Mouse (Mus musculus) heart, adult 9 months (tissue): ENCODE data around the gene Gm11020.
"Not testable (repeated sequence)": the region's sequence is repeated elsewhere in the genome, so short reads cannot be mapped to it uniquely, and the experiment has no call there.

Experiments used
- DNase-seq, 2 experiments: peaks; one replicate each; pipeline ENCODE4 v3.0.0; 2022; ENCODE audit warnings: low spot score in 2 of 2

The Gm11020 gene

DNA sequence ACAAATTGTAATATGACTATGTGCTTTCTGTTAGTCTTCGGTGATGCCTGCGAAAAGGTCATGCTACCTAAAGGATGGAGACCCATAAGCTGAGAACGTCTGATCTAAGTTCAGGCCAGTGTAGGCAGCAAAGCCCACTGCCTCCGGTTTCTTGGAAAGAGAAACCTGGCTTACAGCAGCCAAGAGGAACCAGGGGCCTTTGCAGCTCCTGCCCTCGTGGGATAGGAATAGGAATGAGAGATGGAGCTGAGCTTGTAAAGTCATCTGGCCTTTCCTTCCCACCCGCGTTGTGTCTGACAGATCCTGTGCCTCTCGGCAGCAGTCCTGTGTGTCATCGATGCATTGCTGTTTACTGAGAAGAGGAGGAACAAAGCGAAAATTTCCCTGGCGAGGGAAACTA, at the start of gene Gm11020:
Gm11020 (plus strand) TSS at position 301 of the 400 bp plus-strand sequence.
- DNase-seq = not testable (repeated sequence)

DNA sequence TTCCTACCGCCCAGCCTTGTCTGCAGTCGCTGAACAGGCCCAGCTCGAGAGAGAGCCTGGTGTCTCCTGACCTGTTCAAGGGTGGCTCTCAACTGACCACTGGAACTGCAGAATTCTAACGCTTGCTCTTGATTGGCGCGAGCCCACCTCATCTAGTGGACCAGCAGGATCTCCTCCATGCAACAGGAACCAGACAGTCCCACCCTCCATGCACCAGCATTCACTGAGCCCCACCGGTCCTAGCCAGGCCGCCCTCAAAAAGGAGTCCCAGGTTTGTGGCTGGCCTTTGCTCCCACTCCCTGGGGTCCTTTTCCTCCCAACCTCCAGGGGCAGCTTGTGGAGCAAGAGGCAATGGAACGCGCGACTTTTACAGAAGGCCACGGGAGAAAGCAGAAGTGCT, 28.3 kb upstream of the Gm11020 start, which contains the start of gene Cmtm2a:
Cmtm2a (minus strand) TSS at position 101 of the 400 bp plus-strand sequence.
- DNase-seq = not testable (repeated sequence)

DNA sequence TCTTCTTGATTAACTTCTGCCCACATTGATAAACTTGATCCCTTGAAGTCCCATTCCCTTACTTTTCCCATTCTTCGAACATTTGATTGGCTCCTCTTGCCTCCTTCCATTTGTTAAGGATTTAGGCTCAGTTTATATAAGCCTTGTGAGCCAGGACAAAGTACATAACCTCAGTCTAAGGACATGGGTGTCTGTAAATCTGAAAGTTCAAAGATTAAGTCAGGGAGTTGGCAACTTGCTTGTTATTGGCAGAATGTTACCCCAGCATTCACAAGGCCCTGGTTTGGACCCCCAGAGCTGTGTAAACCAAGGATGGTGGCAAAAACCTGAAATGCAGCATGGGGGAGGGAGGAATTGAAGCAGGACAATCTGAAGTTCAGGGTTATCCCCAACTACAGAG, 27.0 kb upstream of the Gm11020 start:
- no peak for DNase-seq

DNA sequence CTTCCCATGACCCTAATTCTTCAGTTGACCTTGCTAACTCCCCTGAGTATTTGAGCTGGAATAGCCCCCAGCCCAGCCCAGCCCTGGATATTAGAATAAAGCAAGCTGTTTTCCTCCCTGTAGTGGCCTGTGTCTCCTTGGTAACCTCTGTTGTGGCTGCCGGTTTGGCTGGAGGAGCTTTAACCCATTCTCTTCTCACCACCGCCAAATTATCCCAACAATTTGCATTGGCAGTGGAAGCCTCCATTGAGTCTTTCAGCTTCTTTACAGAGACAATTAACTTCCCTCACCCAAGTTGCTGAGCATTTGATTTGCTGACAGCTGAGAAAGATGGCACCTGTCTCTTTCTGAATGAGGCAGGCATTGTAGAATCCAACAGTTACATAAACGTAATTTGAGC, 19.8 kb upstream of the Gm11020 start:
- DNase-seq = peak; percentile 10 to 27

DNA sequence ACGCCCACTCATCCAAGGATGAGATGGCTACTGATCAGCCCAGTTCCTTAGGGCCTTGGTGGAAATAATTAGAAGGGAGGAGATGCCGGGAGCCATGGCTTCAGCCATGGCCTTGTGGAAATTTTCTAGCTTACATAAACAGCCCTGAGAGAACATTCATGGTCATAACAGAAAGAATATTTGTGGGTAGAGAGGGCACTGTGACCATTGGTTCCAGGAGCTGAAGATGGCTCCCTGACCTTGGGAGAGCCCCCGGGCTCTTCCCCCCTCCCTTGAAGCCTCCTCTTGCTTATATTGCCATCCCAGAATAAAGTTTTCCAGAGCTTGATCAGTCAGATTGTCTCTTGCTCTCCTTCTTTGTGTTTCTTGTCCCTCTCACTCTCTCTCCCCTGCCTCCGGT, 18.8 kb upstream of the Gm11020 start:
- not testable (repeated sequence) for DNase-seq

DNA sequence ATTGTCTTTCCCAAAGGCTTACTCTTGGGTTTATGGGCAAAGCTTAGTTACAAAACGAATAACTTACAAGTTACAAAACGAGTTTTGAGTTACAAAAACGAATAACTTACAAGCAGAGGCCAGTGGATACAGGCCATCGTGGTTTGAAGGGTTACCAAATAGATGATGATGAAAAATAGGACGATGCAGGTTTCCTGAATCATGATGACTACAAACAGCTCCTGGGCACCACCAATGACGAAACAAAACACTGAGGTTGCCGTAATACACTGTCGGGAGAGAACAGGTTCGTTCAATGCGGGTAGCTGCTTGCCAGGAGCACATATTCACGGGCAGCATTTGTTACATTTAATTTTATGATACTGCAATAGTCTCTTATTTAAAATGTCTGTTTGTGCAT, 16.4 kb upstream of the Gm11020 start:
- no peak for DNase-seq

DNA sequence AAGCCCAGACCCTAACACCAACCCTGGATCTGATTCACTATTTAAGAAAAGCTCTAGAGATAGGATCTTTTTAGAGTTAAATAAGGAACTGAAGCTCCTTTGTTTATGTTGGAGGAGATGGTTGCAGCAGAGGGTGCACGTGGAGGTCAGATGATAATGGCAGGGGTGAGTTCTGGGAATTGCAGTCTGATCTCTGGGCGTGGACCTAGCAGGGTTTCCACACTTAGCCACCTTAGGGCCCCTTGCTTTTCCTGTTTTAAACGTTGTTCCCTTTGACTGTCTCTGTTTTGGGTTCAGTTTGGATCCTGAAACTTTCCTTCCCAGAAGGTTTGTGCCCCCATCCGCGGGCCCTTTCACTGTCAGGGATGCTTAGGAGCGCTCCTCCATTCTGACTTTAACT, 13.0 kb upstream of the Gm11020 start:
- not testable (repeated sequence) for DNase-seq

DNA sequence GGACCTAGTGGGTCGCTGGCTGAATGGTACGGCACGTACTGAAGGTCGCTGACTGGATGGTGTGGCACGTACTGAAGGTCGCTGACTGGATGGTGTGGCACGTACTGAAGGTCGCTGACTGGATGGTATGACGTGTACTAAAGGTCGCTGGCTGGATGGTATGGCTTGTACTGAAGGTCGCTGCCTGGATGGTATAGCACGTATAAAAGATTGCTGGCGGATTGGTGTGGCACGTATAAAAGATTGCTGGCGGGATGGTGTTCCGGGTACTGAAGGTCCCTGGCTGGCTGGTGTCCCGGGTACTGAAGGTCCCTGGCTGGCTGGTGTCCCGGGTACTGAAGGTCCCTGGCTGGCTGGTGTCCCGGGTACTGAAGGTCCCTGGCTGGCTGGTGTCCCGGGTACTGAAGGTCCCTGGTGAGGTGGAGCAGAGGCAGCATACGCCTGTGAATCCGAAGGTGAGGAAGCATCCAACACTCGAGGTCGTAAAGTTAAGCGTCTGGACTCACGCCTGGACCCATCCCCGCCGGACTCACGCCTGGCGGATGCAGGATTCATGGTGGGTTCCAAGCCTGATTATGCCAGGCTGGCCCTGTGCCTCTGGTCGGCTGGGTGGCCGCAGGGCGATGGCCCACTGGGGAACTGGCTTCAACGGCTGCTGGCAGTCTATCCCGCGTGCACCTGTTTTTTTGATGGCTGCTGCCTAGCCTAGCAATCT, 11.8 kb upstream of the Gm11020 start, which contains the start of the genes Gm45711 and Cmtm1:
Gm45711 (minus strand) TSS at position 641 of the 715 bp plus-strand sequence.
Cmtm1 (minus strand) TSS at position 705 of the 715 bp plus-strand sequence.
- DNase-seq = peak; percentile 42 to 53

DNA sequence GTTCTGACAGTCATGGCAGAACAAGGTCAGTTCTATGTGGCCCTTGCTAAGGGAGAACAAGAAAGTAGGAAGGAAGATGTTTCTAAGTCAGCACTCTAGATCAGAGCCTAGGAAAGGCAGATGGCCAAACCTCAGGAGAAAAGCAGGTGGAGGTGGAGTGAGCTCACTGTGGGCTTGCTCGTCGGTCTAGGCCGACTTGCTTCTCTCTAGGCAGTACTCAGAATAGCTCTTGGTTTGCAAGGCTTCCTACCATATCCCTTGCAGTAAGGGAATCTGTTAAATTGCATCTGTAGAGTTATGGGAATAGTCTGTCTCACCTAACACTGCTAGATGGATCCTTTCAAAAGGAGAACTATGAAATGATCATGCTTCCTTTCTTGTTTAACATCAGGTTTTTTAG, 9.3 kb upstream of the Gm11020 start:
- DNase-seq = not testable (repeated sequence)

DNA sequence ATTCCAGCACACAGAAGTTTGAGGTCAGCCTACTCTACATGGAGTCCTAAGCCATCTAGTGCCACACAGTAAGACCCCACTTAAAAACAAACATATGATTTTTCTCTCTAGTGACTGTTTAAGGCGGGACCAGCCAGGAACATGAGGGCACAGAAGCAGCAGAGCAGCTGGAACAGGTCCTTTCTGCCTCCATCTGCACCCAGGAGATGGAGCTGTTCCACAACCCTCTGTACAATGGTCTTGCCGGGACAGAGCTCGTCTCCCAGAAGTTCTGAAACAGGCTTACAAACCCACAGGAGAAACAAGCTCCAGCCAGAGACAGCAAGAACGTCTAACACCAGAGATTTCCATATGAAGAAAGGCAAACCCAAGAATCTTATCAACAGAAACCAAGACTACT, 8.1 kb upstream of the Gm11020 start:
- peak in 1 of 2 experiments; percentile 18 for DNase-seq

DNA sequence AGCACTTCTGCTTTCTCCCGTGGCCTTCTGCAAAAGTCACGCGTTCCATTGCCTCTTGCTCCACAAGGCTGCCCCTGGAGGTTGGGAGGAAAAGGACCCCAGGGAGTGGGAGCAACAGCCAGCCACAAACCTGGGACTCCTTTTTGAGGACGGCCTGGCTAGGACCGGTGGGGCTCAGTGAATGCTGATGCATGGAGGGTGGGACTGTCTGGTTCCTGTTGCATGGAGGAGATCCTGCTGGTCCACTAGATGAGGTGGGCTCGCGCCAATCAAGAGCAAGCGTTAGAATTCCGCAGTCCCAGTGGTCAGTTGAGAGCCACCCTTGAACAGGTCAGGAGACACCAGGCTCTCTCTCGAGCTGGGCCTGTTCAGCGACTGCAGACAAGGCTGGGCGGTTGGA, 563 bp downstream of the Gm11020 start, which contains the start of gene Cmtm2b:
Cmtm2b (plus strand) TSS at position 301 of the 400 bp plus-strand sequence.
- not testable (repeated sequence) for DNase-seq

DNA sequence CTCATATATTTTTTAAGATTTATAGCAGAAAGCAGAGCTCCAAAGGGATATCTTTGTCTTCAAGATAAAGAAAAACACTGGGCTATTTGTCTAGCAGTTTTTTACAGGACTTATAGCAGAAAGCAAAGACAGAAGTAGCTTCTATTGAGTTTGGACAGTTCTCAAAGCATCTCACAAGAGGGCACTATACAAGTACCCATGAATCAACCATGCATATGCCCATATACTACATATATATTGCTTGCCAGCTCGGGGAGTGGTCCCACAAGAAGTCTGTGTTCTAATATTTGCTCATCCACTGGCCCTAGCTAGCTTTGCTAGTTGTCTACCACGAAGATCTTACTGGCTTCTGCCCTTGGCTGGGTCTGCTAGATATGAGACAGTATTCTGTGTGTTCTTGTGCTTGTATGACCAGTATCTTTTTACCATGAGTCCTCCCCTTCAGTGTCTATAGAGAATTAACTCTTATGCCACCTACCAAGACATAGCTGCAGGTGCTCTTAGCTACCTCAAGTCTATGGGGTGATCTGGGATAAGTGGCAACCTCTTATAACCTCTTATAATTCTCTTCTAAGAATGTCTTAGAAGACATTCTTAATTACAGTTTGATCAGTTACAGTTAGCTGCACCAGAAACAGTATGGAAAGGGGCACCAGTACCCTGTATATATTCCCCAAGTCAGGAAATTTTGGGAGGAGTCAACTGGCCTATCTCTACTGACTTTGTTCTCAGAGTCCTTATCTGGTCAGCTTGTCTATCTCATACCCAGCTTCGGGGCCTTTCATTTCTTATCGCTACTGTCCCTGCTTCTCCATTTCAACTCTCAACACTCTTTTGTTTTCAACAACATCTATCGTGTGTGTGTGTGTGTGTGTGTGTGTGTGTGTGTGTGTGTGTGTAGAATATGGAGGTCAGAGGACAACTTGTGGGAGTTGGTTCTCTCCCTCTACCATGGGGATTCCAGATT, 11.6 kb downstream of the Gm11020 start:
- DNase-seq = no peak

DNA sequence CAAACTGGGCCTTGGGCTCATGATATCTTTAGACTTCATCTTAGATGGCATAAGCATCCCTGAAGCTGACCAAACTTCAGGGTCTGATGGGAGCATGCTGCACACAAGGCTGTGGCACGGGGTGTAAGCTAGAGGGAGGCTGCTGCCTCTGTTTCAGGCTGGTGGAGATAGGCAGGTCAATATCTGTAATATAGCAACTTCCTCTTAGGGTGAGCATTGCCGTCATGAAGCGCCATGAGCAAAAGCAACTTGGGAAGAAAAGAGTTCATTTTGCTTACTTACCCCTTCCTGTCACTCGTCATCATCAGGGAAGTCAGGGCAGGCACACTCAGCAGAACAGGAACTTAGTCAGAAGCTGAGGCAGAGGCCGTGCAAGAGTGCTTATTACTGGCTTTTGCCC, 12.4 kb downstream of the Gm11020 start:
- no peak for DNase-seq

DNA sequence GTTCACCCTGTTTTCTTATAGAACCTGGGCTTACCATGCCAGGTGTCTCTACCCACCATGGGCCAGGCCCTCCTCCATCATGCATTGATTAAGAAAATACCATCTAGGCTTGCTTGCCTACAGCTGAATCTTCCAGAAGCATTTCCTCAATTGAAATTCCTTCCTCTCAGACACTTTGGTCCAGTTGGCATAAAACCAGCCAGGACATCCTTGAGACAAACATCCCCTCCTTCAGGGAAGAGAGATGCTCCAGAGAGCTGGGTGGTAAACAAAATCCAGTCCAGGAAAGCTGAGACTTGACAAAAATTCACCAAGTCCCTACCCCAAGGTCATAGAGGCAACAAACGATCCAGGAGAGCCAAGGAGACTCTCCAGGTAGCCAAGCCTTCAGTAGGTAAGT, 12.8 kb downstream of the Gm11020 start:
- DNase-seq = no peak

DNA sequence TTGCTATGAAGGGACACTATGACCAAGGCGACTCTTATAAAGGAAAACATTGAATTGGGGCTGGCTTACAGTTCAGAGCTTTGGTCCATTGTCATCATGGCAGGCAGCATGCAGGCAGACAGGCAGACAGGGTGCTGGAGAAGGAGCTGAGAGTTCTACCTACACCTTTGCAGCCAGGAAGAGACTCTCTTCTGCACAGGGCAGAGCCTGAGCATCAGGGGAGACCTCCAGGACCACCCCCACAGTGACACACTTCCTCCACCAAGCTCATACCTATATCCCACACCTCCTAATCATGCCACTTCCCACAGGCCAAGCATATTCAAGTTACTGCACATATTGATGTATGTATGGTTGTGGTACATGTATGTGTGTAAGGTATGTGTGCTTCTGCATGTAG, 15.4 kb downstream of the Gm11020 start:
- DNase-seq = no peak

DNA sequence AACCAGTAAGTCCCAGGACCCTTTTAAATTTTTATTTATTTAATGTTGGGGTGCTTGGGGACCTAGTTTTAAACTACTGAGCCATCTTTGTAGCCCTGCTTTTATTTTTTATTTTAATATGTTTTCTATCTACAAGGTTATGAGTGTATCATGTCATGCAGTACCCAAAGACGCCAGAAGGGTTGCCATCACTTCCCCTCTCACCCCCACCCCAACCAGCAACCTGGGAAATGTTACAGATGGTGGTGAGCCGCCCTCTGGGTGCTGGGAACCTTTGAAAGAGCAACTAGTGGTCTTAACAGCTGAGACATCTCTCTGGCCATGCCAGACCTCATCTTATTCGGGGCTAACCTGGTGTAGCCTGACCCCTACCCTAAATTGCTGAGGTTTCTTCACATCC, 16.5 kb downstream of the Gm11020 start:
- DNase-seq = no peak

DNA sequence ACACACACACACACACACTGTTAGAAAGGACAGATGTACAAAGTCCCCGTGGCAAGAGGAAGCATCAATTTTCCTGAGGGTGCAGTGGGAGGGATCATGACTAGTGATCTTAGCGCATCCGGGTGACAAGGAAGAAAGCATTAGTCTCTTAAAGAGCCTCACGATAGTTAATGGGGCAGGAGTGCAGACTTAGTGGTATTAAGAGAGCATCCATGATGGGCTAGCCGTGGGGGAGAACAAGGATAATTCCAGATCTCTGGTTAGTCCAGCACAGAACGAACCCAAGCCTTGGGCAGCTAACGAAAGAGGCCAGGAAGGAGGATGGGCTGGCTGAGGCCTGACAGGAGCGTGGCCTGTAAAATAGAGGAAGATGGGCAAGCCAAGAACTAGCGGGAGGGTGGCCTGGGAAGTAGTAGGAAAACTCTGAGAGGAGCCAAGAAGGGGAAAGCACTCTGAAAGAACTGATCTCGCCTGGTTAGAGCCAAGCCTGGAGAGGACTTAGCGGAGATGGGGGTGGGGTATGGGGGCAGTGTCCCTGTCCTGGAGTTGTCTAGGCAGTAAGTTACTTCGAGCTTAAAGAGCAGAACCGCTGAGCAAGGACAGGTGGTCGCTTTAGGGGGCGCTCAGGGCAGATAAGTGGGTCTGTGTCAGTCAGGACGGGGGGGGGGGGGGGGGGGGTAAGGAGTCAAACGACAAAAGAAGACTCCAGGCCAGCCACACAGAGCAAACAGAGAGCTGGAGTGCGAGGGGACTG, 18.0 kb downstream of the Gm11020 start, which contains the start of gene Cmtm3:
Cmtm3 (plus strand) TSS at position 182 of the 754 bp plus-strand sequence.
- DNase-seq = peak; percentile 57 to 68

DNA sequence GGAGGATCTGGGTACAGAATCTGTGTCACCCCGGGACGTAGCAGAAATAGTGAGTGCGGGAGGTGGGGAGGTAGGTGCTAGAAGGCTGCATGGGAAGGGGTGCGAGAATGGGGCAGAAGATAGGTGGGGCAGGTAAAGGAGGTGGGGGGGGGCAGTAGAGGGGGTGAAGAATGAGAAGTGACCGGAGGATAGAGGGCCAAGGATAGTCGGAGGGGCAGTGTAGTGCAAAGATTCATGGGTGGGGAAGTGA, 18.5 kb downstream of the Gm11020 start:
- DNase-seq = no peak

DNA sequence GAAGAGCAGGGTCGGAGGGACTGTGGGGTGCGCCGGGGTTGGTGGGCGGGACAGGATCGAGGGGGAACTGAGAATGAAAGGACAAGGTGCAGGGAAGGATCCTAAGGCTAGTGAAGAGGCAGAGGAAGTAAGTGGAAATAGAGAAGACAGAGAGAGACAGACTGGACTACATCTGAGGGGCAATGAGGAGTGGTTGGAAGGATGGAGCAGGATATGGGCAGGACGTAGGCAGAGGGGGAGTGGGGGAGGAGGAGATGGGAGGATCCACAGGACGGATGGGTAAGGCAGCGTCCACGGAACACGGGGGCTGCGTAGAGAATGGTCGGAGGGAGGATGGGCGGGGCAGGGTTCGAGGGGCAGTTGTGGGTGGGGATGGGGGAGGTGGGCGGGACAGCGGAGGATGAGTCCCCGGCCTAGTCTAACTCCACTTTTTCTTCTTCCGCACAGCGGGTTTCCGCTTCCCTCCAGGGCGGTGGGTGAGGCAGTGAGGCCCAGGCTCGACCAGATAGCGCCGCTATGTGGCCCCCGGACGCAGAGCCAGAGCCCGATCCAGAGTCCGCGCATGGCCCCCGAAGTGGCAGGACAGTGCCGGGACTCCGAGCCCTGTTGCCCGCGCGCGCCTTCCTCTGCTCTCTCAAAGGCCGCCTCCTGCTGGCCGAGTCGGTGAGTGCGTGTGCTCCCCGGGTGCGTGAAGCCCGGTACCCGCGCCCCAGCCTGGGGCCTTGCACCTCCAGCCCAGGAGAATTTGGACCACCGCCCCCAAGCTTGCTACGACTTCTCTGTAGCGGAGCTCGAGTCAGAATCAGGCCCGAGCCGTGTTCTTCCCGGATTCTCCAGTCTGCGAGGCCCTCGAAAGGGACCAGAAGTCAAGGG, 19.1 kb downstream of the Gm11020 start:
- peak; percentile 79 to 85 for DNase-seq

DNA sequence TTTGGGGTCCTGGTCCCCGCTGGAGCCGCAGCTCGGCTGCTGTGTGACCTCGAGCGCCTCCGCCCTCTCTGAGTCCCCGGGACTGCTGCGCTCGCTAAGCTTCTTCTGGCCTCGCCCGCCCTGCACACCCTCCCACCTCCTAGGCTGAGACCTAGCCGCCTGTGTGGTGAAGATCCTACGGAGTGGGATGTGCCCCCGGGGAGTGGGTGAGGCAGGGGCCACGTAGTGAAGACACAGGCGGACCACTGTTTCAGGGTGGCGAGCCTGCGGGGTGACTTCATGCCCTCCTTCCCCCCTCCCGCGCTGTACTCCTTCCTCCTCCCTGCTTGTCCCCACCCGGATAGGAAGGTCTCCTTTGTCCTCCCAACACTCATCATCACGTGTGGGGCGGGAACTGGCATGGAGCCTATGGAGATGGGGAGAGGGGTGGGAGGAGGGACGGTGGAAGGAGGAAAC, 19.8 kb downstream of the Gm11020 start:
- DNase-seq = peak; percentile 78 to 83

DNA sequence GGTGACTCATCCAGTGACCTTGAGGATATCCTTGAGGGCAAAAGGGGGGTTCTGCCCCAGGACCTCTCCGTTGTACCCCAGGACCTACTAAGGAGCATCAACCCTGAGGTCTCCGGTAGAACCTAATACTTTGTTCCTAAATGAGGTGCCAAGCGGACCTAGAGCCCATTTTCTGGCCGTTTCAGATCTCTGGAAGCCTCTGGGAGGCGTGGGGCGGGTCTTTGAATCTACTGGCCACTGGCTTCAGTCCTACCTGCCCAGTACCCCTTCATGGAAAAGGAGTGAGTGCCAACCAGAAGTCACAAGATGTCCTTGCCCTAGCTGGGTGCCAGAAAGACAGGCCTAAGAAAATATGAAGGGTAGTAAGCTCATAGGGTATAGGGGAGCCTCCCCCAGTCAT, 20.3 kb downstream of the Gm11020 start:
- no peak for DNase-seq
